Mouse (Mus musculus) cerebellum, postnatal 10 days (tissue): ENCODE results near the gene Ndufa7.
"Not testable (repeated sequence)": the region's sequence is repeated elsewhere in the genome, so short reads cannot be mapped to it uniquely, and the experiment has no call there.

Experiments used
- DNase-seq, 2 experiments: peaks; one replicate each; pipeline ENCODE4 v3.0.0; 2021; ENCODE audit warnings: mixed read lengths in 2 of 2

The Ndufa7 gene

GRCm38 (mm10) chr17:33812475-33812874 lies 11.9 kb upstream of the Ndufa7 start:
- no peak for DNase-seq

- no peak for DNase-seq
These were observed 11.4 kb upstream of the Ndufa7 start for GRCm38 (mm10) chr17:33812990-33813389.

- no peak for DNase-seq
These were observed 9.0 kb upstream of the Ndufa7 start for GRCm38 (mm10) chr17:33815399-33815798.

GRCm38 (mm10) chr17:33816612-33817011 lies 7.8 kb upstream of the Ndufa7 start:
- DNase-seq, result no peak

GRCm38 (mm10) chr17:33817184-33817968 lies 7.0 kb upstream of the Ndufa7 start:
- peak; percentile 94 to 97 for DNase-seq

- DNase-seq, result no peak
These were observed 6.3 kb upstream of the Ndufa7 start for GRCm38 (mm10) chr17:33817969-33818643.

- DNase-seq, result peak in 1 of 2 experiments; percentile 32
These were observed 1.9 kb upstream of the Ndufa7 start for GRCm38 (mm10) chr17:33822436-33822959.

GRCm38 (mm10) chr17:33823171-33823570 lies 1.2 kb upstream of the Ndufa7 start:
- DNase-seq, result not testable (repeated sequence)

GRCm38 (mm10) chr17:33824997-33825330 lies 592 bp downstream of the Ndufa7 start:
- peak in 1 of 2 experiments; percentile 29 for DNase-seq

GRCm38 (mm10) chr17:33825462-33825861 lies 1.1 kb downstream of the Ndufa7 start:
- DNase-seq, result no peak

- DNase-seq, result peak; percentile 84 to 89
These were observed 2.5 kb downstream of the Ndufa7 start for GRCm38 (mm10) chr17:33826850-33827249.

GRCm38 (mm10) chr17:33828892-33829291 lies 4.5 kb downstream of the Ndufa7 start:
- DNase-seq, result peak; percentile 47 to 49

GRCm38 (mm10) chr17:33829561-33829960 lies 5.2 kb downstream of the Ndufa7 start:
- DNase-seq, result no peak

- peak; percentile 94 to 96 for DNase-seq
These were observed 18.8 kb downstream of the Ndufa7 start, which contains the start of gene Cd320 for GRCm38 (mm10) chr17:33842966-33843795. TSS of gene Cd320 (plus strand) at chr17:33843091.

- no peak for DNase-seq
These were observed 19.8 kb downstream of the Ndufa7 start for GRCm38 (mm10) chr17:33844196-33844595.

- DNase-seq, result no peak
These were observed 23.8 kb downstream of the Ndufa7 start for GRCm38 (mm10) chr17:33848139-33848538.

- DNase-seq, result no peak
These were observed 27.0 kb downstream of the Ndufa7 start for GRCm38 (mm10) chr17:33851331-33851730.

- no peak for DNase-seq
These were observed 33.4 kb downstream of the Ndufa7 start for GRCm38 (mm10) chr17:33857816-33858215.

GRCm38 (mm10) chr17:33865330-33866030 lies 41.1 kb downstream of the Ndufa7 start:
- peak; percentile 24 to 30 for DNase-seq

- not testable (repeated sequence) for DNase-seq
These were observed 49.2 kb downstream of the Ndufa7 start, which contains the start of gene Gm7029 for GRCm38 (mm10) chr17:33873537-33873936. TSS of gene Gm7029 (plus strand) at chr17:33873837.

- DNase-seq, result peak; percentile 43 to 50
These were observed 50.0 kb downstream of the Ndufa7 start for GRCm38 (mm10) chr17:33874411-33874810.

GRCm38 (mm10) chr17:33875797-33876196 lies 51.4 kb downstream of the Ndufa7 start:
- DNase-seq, result peak in 1 of 2 experiments; percentile 24
